Mouse (Mus musculus) lung, postnatal 14 days (tissue): ENCODE measurements around the gene Ano1.
A peak's percentile ranks its signal among the peaks of the same experiment; 100 is the strongest.

Experiments
- DNase-seq: peaks from one replicate; pipeline ENCODE4 v3.0.0; 2021

The Ano1 gene

GRCm38 (mm10) chr7:144751833-144752232, at the start of gene Ano1:
TSS of gene Ano1 (minus strand) at chr7:144751974.
- DNase-seq = no peak

GRCm38 (mm10) chr7:144798471-144798870, 46.7 kb upstream of the Ano1 start:
- DNase-seq = peak; percentile 11

- no peak for DNase-seq
These were observed 45.4 kb upstream of the Ano1 start for GRCm38 (mm10) chr7:144796986-144797735.

- no peak for DNase-seq
These were observed 44.3 kb upstream of the Ano1 start for GRCm38 (mm10) chr7:144795976-144796474.

- DNase-seq = no peak
These were observed 41.5 kb upstream of the Ano1 start for GRCm38 (mm10) chr7:144793296-144793695.

- no peak for DNase-seq
These were observed 39.7 kb upstream of the Ano1 start for GRCm38 (mm10) chr7:144791426-144791825.

GRCm38 (mm10) chr7:144789601-144790556, 38.1 kb upstream of the Ano1 start:
- no peak for DNase-seq

GRCm38 (mm10) chr7:144788631-144789030, 36.9 kb upstream of the Ano1 start:
- DNase-seq = peak; percentile 15

- no peak for DNase-seq
These were observed 35.7 kb upstream of the Ano1 start for GRCm38 (mm10) chr7:144787501-144787900.

- no peak for DNase-seq
These were observed 34.8 kb upstream of the Ano1 start for GRCm38 (mm10) chr7:144786571-144786970.

- no peak for DNase-seq
These were observed 32.4 kb upstream of the Ano1 start for GRCm38 (mm10) chr7:144784176-144784575.

GRCm38 (mm10) chr7:144782402-144782801, 30.6 kb upstream of the Ano1 start:
- no peak for DNase-seq

GRCm38 (mm10) chr7:144781337-144781736, 29.6 kb upstream of the Ano1 start:
- peak; percentile 23 for DNase-seq

GRCm38 (mm10) chr7:144780190-144780589, 28.4 kb upstream of the Ano1 start:
- DNase-seq = no peak

- DNase-seq = no peak
These were observed 27.9 kb upstream of the Ano1 start for GRCm38 (mm10) chr7:144779691-144780090.

GRCm38 (mm10) chr7:144777805-144778204, 26.0 kb upstream of the Ano1 start:
- DNase-seq = no peak

GRCm38 (mm10) chr7:144775804-144776447, 24.2 kb upstream of the Ano1 start:
- DNase-seq = peak; percentile 93

GRCm38 (mm10) chr7:144775214-144775613, 23.4 kb upstream of the Ano1 start:
- DNase-seq = no peak

GRCm38 (mm10) chr7:144774283-144774682, 22.5 kb upstream of the Ano1 start:
- DNase-seq = no peak

- DNase-seq = peak; percentile 26
These were observed 18.3 kb upstream of the Ano1 start for GRCm38 (mm10) chr7:144770116-144770515.

- DNase-seq = no peak
These were observed 17.8 kb upstream of the Ano1 start for GRCm38 (mm10) chr7:144769434-144770080.

- no peak for DNase-seq
These were observed 17.1 kb upstream of the Ano1 start for GRCm38 (mm10) chr7:144768845-144769244.
